ENCODE assay signal across 8 mouse cellular contexts in genomic region chr2:164834531-164834930, GRCm38 (mm10). TPM values are rescaled to one million over a fixed set of nuclear protein-coding genes. Genes with fewer than 3 reads are reported as not detected.
A peak's percentile ranks its signal among the peaks of the same experiment; 100 is the strongest.
DNase-seq lines count a peak whose midpoint lies in the region; ATAC-seq and TF ChIP-seq lines count a peak whose summit lies in the region.

No protein-coding gene starts in this region.

- peak overlapping the region; percentile 96 for H3K4me2 ChIP-seq in heart, embryonic 12.5 days
- peak overlapping the region; percentile 86 for H3K4me2 ChIP-seq in hindbrain, postnatal 0 days (ENCODE audit: low read depth, low read length)
- H3K4me2 ChIP-seq in lung, embryonic 15.5 days = peak overlapping the region; percentile 98
- peak overlapping the region; percentile 98 for H3K4me2 ChIP-seq in stomach, postnatal 0 days (replicated peaks; ENCODE audit: low read depth)

- H3K27me3 ChIP-seq in heart, embryonic 12.5 days (replicated peaks) = no peaks in the 10 kb centered on the region
- H3K27me3 ChIP-seq in hindbrain, postnatal 0 days (ENCODE audit: insufficient read depth, low read length) = no peaks in the 10 kb centered on the region
- H3K27me3 ChIP-seq in lung, embryonic 15.5 days = no peaks in the 10 kb centered on the region
- H3K27me3 ChIP-seq in stomach, postnatal 0 days (ENCODE audit: control insufficient read depth, insufficient read depth, low read length) = no peaks in the 10 kb centered on the region

- TF ChIP-seq CTCF in cortical plate, adult 2 months (IDR thresholded peaks at IDR 0.05; ENCODE audit: extremely low read depth, insufficient read depth, low read length) = 0 out of 2 replicates have a peak, but pooled peaks have one; percentile 1
- TF ChIP-seq CTCF in hindbrain, postnatal 0 days (IDR thresholded peaks at IDR 0.05; ENCODE audit: low read depth) = peak; percentile 25
- TF ChIP-seq CTCF in stomach, postnatal 0 days (IDR thresholded peaks at IDR 0.05; ENCODE audit: low read depth) = peak; percentile 41; the same call in 1 of the 2 replicates

- H3K9ac ChIP-seq in heart, embryonic 12.5 days = peak overlapping the region; percentile 88
- H3K9ac ChIP-seq in hindbrain, postnatal 0 days (replicated peaks; ENCODE audit: low read length) = peak overlapping the region; percentile 56
- peak overlapping the region; percentile 77 for H3K9ac ChIP-seq in lung, embryonic 15.5 days
- H3K9ac ChIP-seq in stomach, postnatal 0 days (ENCODE audit: low read length) = peak overlapping the region; percentile 71

- no peak for TF ChIP-seq EP300 in stomach, postnatal 0 days (optimal IDR thresholded peaks at IDR 0.05)

- no peak for ATAC-seq in heart, embryonic 12.5 days (ENCODE audit: insufficient number of reproducible peaks, low FRiP score)
- no peak for ATAC-seq in hindbrain, postnatal 0 days
- ATAC-seq in lung, embryonic 15.5 days (ENCODE audit: borderline replicate concordance, extremely low read depth, low FRiP score, low TSS enrichment) = no peak
- no peak for ATAC-seq in stomach, postnatal 0 days (ENCODE audit: low FRiP score, low TSS enrichment)
- no peak for ATAC-seq in monocyte, adult 5-6 weeks (replicated peaks; ENCODE audit: insufficient number of reproducible peaks, low FRiP score, low TSS enrichment, poor library complexity, severe bottlenecking)

- H3K27ac ChIP-seq in heart, embryonic 12.5 days (ENCODE audit: poor library complexity, severe bottlenecking) = peak overlapping the region; percentile 99; the same call in 1 of the 2 replicates
- no peak overlapping the region for H3K27ac ChIP-seq in cortical plate, adult 2 months (ENCODE audit: insufficient read depth, low read length)
- 0 out of 2 replicates have a peak overlapping the region, but pooled peaks have one; percentile 79 for H3K27ac ChIP-seq in hindbrain, postnatal 0 days
- H3K27ac ChIP-seq in lung, embryonic 15.5 days = no peak overlapping the region
- H3K27ac ChIP-seq in stomach, postnatal 0 days (replicated peaks) = peak overlapping the region; percentile 84; the same call in 1 of the 2 replicates

- no peak for DNase-seq in heart, adult 9 months (ENCODE audit: low spot score in 2 of 2)
- DNase-seq in hindbrain, postnatal 0 days (ENCODE audit: low spot score) = no peak
- no peak for DNase-seq in stomach, postnatal 0 days (ENCODE audit: low spot score)
- no peak for DNase-seq in spleen, postnatal 14 days (ENCODE audit: low spot score in 2 of 2)

- 0 out of 2 replicates have a peak, but pooled peaks have one; percentile 15 for TF ChIP-seq POLR2A in cortical plate, adult 2 months (IDR thresholded peaks at IDR 0.05; ENCODE audit: extremely low read depth, insufficient read depth, low read length)

- peaks cover 31% of the 10 kb centered on the region for H3K4me1 ChIP-seq in heart, embryonic 12.5 days (replicated peaks)
- H3K4me1 ChIP-seq in cortical plate, adult 2 months (ENCODE audit: control insufficient read depth, insufficient read depth, low read length) = no peaks in the 10 kb centered on the region
- peaks cover 14% of the 10 kb centered on the region; the same call in 1 of the 2 replicates for H3K4me1 ChIP-seq in hindbrain, postnatal 0 days (ENCODE audit: insufficient read depth, low read length)
- H3K4me1 ChIP-seq in lung, embryonic 15.5 days = peaks cover 21% of the 10 kb centered on the region
- peaks cover 2% of the 10 kb centered on the region; the same call in 1 of the 2 replicates for H3K4me1 ChIP-seq in stomach, postnatal 0 days (replicated peaks; ENCODE audit: control insufficient read depth, insufficient read depth)

- peaks cover 42% of the 10 kb centered on the region for H3K36me3 ChIP-seq in heart, embryonic 12.5 days
- H3K36me3 ChIP-seq in hindbrain, postnatal 0 days (ENCODE audit: insufficient read depth, low read length) = peaks cover 21% of the 10 kb centered on the region
- peaks cover 25% of the 10 kb centered on the region for H3K36me3 ChIP-seq in lung, embryonic 15.5 days
- peaks cover 9% of the 10 kb centered on the region for H3K36me3 ChIP-seq in stomach, postnatal 0 days (ENCODE audit: control insufficient read depth, insufficient read depth, low read length)

- H3K9me3 ChIP-seq in heart, embryonic 12.5 days (replicated peaks) = no peaks in the 10 kb centered on the region
- H3K9me3 ChIP-seq in hindbrain, postnatal 0 days (ENCODE audit: low read length) = no peaks in the 10 kb centered on the region
- no peaks in the 10 kb centered on the region for H3K9me3 ChIP-seq in lung, embryonic 15.5 days
- H3K9me3 ChIP-seq in stomach, postnatal 0 days (ENCODE audit: control insufficient read depth, low read length) = no peaks in the 10 kb centered on the region

- 41% methylated on average over 8 of the region's 8 CpGs for WGBS in heart, embryonic 12.5 days
- 39% methylated on average over 8 of the region's 8 CpGs for WGBS in hindbrain, postnatal 0 days
- WGBS in lung, embryonic 15.5 days = 39% methylated on average over 8 of the region's 8 CpGs
- 37% methylated on average over 8 of the region's 8 CpGs for WGBS in stomach, postnatal 0 days

- H3K4me3 ChIP-seq in heart, embryonic 12.5 days = peak overlapping the region; percentile 74
- peak overlapping the region; percentile 50 for H3K4me3 ChIP-seq in cortical plate, adult 2 months (ENCODE audit: insufficient read depth, low read length)
- peak overlapping the region; percentile 56 for H3K4me3 ChIP-seq in hindbrain, postnatal 0 days (ENCODE audit: low read length)
- H3K4me3 ChIP-seq in lung, embryonic 15.5 days = peak overlapping the region; percentile 67
- H3K4me3 ChIP-seq in stomach, postnatal 0 days (ENCODE audit: low read depth, low read length) = peak overlapping the region; percentile 70

RNA-seq across cellular contexts. Expression of gene Neurl2, which starts 1.3 kb away (rescaled TPM):
- 45.0 and 45.5 TPM in 2 replicates for polyA plus RNA-seq in heart, embryonic 12.5 days (2016; fragmentation: Nextera tagmentation; extraction: Ambion mirVana)
- 5.0 and 5.2 TPM in 2 replicates for polyA plus RNA-seq in cortical plate, adult 2 months (2012; rRNA removed)
- total RNA-seq in hindbrain, postnatal 0 days (2014; rRNA removed) = 8.7 and 12.1 TPM in 2 replicates
- 7.2 and 7.6 TPM in 2 replicates for polyA plus RNA-seq in hindbrain, postnatal 0 days (2015; fragmentation: Nextera tagmentation; extraction: Ambion mirVana)
- polyA plus RNA-seq in lung, embryonic 15.5 days (2015; fragmentation: Nextera tagmentation; extraction: Ambion mirVana) = 6.6 and 7.5 TPM in 2 replicates
- polyA plus RNA-seq in stomach, postnatal 0 days (2015; fragmentation: Nextera tagmentation; extraction: Ambion mirVana) = 4.6 and 5.3 TPM in 2 replicates
- total RNA-seq in monocyte, adult 5-6 weeks (2017) = 0.97 to 3.0 TPM (median 2.3 TPM) in 3 replicates

RNA-seq across cellular contexts. Expression of gene Ctsa, which starts 1.9 kb away (rescaled TPM):
- 169 and 175 TPM in 2 replicates for polyA plus RNA-seq in heart, embryonic 12.5 days (2016; fragmentation: Nextera tagmentation; extraction: Ambion mirVana)
- polyA plus RNA-seq in cortical plate, adult 2 months (2012; rRNA removed) = 200 and 204 TPM in 2 replicates
- total RNA-seq in hindbrain, postnatal 0 days (2014; rRNA removed) = 135 and 147 TPM in 2 replicates
- 112 and 116 TPM in 2 replicates for polyA plus RNA-seq in hindbrain, postnatal 0 days (2015; fragmentation: Nextera tagmentation; extraction: Ambion mirVana)
- polyA plus RNA-seq in lung, embryonic 15.5 days (2015; fragmentation: Nextera tagmentation; extraction: Ambion mirVana) = 131 and 139 TPM in 2 replicates
- polyA plus RNA-seq in stomach, postnatal 0 days (2015; fragmentation: Nextera tagmentation; extraction: Ambion mirVana) = 107 and 114 TPM in 2 replicates
- 283 to 459 TPM (median 330 TPM) in 3 replicates for total RNA-seq in monocyte, adult 5-6 weeks (2017)

RNA-seq across cellular contexts. Expression of gene Spata25, which starts 6.2 kb away (rescaled TPM):
- polyA plus RNA-seq in heart, embryonic 12.5 days (2016; fragmentation: Nextera tagmentation; extraction: Ambion mirVana) = not detected in 2 replicates
- 0.23 and 0.66 TPM in 2 replicates for polyA plus RNA-seq in cortical plate, adult 2 months (2012; rRNA removed)
- not detected in 2 replicates for total RNA-seq in hindbrain, postnatal 0 days (2014; rRNA removed)
- polyA plus RNA-seq in hindbrain, postnatal 0 days (2015; fragmentation: Nextera tagmentation; extraction: Ambion mirVana) = not detected in 2 replicates
- not detected in 2 replicates for polyA plus RNA-seq in lung, embryonic 15.5 days (2015; fragmentation: Nextera tagmentation; extraction: Ambion mirVana)
- not detected in 2 replicates for polyA plus RNA-seq in stomach, postnatal 0 days (2015; fragmentation: Nextera tagmentation; extraction: Ambion mirVana)
- total RNA-seq in monocyte, adult 5-6 weeks (2017) = not detected in 3 replicates

RNA-seq across cellular contexts. Expression of gene Zswim1, which starts 12.0 kb away (rescaled TPM):
- polyA plus RNA-seq in heart, embryonic 12.5 days (2016; fragmentation: Nextera tagmentation; extraction: Ambion mirVana) = 9.8 and 10.1 TPM in 2 replicates
- 17.0 and 17.3 TPM in 2 replicates for polyA plus RNA-seq in cortical plate, adult 2 months (2012; rRNA removed)
- 23.9 and 24.6 TPM in 2 replicates for total RNA-seq in hindbrain, postnatal 0 days (2014; rRNA removed)
- 26.5 and 29.0 TPM in 2 replicates for polyA plus RNA-seq in hindbrain, postnatal 0 days (2015; fragmentation: Nextera tagmentation; extraction: Ambion mirVana)
- polyA plus RNA-seq in lung, embryonic 15.5 days (2015; fragmentation: Nextera tagmentation; extraction: Ambion mirVana) = 15.8 and 16.8 TPM in 2 replicates
- polyA plus RNA-seq in stomach, postnatal 0 days (2015; fragmentation: Nextera tagmentation; extraction: Ambion mirVana) = 10.1 and 11.4 TPM in 2 replicates
- total RNA-seq in monocyte, adult 5-6 weeks (2017) = 0.67 to 1.8 TPM (median 1.7 TPM) in 3 replicates

RNA-seq across cellular contexts. Expression of gene Pltp, which starts 23.0 kb away (rescaled TPM):
- 9.7 and 9.9 TPM in 2 replicates for polyA plus RNA-seq in heart, embryonic 12.5 days (2016; fragmentation: Nextera tagmentation; extraction: Ambion mirVana)
- 172 and 186 TPM in 2 replicates for polyA plus RNA-seq in cortical plate, adult 2 months (2012; rRNA removed)
- 76.2 and 88.7 TPM in 2 replicates for total RNA-seq in hindbrain, postnatal 0 days (2014; rRNA removed)
- polyA plus RNA-seq in hindbrain, postnatal 0 days (2015; fragmentation: Nextera tagmentation; extraction: Ambion mirVana) = 99.6 and 117 TPM in 2 replicates
- polyA plus RNA-seq in lung, embryonic 15.5 days (2015; fragmentation: Nextera tagmentation; extraction: Ambion mirVana) = 149 and 169 TPM in 2 replicates
- polyA plus RNA-seq in stomach, postnatal 0 days (2015; fragmentation: Nextera tagmentation; extraction: Ambion mirVana) = 42.7 and 44.2 TPM in 2 replicates
- 37.3 to 58.3 TPM (median 46.8 TPM) in 3 replicates for total RNA-seq in monocyte, adult 5-6 weeks (2017)

Comparison
In these comparisons a context has a peak if more than half of its experiments do, and no peak if none do; other contexts are left out.
1. H3K27ac ChIP-seq: peak in heart, embryonic 12.5 days (single experiment), hindbrain, postnatal 0 days (single experiment) and stomach, postnatal 0 days (single experiment); none in cortical plate, adult 2 months (single experiment) and lung, embryonic 15.5 days (single experiment).
2. Peak in every context shown above with its lines, with median percentiles within 50 percentile points of each other: H3K4me2 ChIP-seq, H3K4me3 ChIP-seq, H3K9ac ChIP-seq and CTCF ChIP-seq.